Mouse (Mus musculus) cortical plate, adult 2 months (tissue): ENCODE measurements around the gene Dusp27. TPM values are rescaled to one million over a fixed set of nuclear protein-coding genes. Genes with fewer than 3 reads are reported as not detected.

Source experiments
- H3K27ac ChIP-seq: fragments of 200-500 bp; 2 replicates; pipeline ENCODE4 v1.5.1; 2012; ENCODE audit warnings: low read length, control low read depth, inconsistent platforms; ENCODE audit not compliant: insufficient read depth
- H3K4me1 ChIP-seq: fragments of 200-500 bp; 2 replicates; pipeline ENCODE4 v1.6.1; 2011; ENCODE audit warnings: low read length; ENCODE audit not compliant: control insufficient read depth, insufficient read depth
- H3K4me3 ChIP-seq: fragments of 200-500 bp; 2 replicates; pipeline ENCODE4 v1.5.1; 2011; ENCODE audit warnings: mild to moderate bottlenecking, low read length, control low read depth; ENCODE audit not compliant: insufficient read depth
- CTCF ChIP-seq: fragments of 200-500 bp; IDR thresholded peaks from 2 replicates; pipeline ENCODE4 v1.5.1; 2011; ENCODE audit warnings: mild to moderate bottlenecking, control low read depth, low read length; ENCODE audit not compliant: insufficient read depth; ENCODE audit errors: extremely low read depth
- POLR2A ChIP-seq: fragments of 200-500 bp; IDR thresholded peaks from 2 replicates; pipeline ENCODE4 v1.6.1; 2011; ENCODE audit warnings: mild to moderate bottlenecking, low read length, control low read depth; ENCODE audit not compliant: insufficient read depth; ENCODE audit errors: extremely low read depth
- polyA plus RNA-seq: library from polyadenylated mRNA; depleted of rRNA; stranded (reverse); fragments of >200 nt; gene quantifications from 2 replicates; pipeline ENCODE4 v1.2.3, GENCODE M21; 2012

The Dusp27 gene
- polyA plus RNA-seq, 1 experiment, result 0.21 TPM

- Histone ChIP-seq H3K4me1 (no peaks in the 10 kb centered on the region), H3K27ac (no peak overlapping the region), H3K4me3 (no peak overlapping the region)
- TF ChIP-seq POLR2A, result no peak
- TF ChIP-seq CTCF, result no peak
These were observed 9.7 kb downstream of the Dusp27 start for GRCm38 (mm10) chr1:166117866-166118639.

- H3K4me1 ChIP-seq, result no peaks in the 10 kb centered on the region
- TF ChIP-seq CTCF, result no peak
- TF ChIP-seq POLR2A, result no peak
- no peak overlapping the region for H3K27ac ChIP-seq
- H3K4me3 ChIP-seq, result no peak overlapping the region
These were observed 12.0 kb downstream of the Dusp27 start for GRCm38 (mm10) chr1:166115719-166116118.

GRCm38 (mm10) chr1:166114986-166115385 is 12.7 kb downstream of the Dusp27 start:
- H3K4me3 ChIP-seq, result no peak overlapping the region
- H3K4me1 ChIP-seq, result no peaks in the 10 kb centered on the region
- TF ChIP-seq POLR2A, result no peak
- TF ChIP-seq CTCF, result no peak
- H3K27ac ChIP-seq, result no peak overlapping the region

GRCm38 (mm10) chr1:166105464-166105863 is 22.3 kb downstream of the Dusp27 start:
- Histone ChIP-seq H3K27ac (no peak overlapping the region), H3K4me3 (no peak overlapping the region), H3K4me1 (no peaks in the 10 kb centered on the region)
- TF ChIP-seq POLR2A (no peak), CTCF (no peak)

GRCm38 (mm10) chr1:166104858-166105257 is 22.9 kb downstream of the Dusp27 start:
- Histone ChIP-seq H3K4me3 (no peak overlapping the region), H3K27ac (no peak overlapping the region), H3K4me1 (no peaks in the 10 kb centered on the region)
- TF ChIP-seq CTCF (no peak), POLR2A (no peak)

- TF ChIP-seq POLR2A (no peak), CTCF (peak; percentile 22; the same call in 1 of the 2 replicates)
- H3K4me3 ChIP-seq, result no peak overlapping the region
- no peaks in the 10 kb centered on the region for H3K4me1 ChIP-seq
- H3K27ac ChIP-seq, result no peak overlapping the region
These were observed 24.7 kb downstream of the Dusp27 start for GRCm38 (mm10) chr1:166102920-166103608.

GRCm38 (mm10) chr1:166098120-166098519 is 29.6 kb downstream of the Dusp27 start:
- Histone ChIP-seq H3K4me3 (no peak overlapping the region), H3K27ac (no peak overlapping the region), H3K4me1 (no peaks in the 10 kb centered on the region)
- TF ChIP-seq POLR2A (no peak), CTCF (no peak)

- Histone ChIP-seq H3K4me3 (no peak overlapping the region), H3K4me1 (no peaks in the 10 kb centered on the region), H3K27ac (no peak overlapping the region)
- no peak for TF ChIP-seq POLR2A
- TF ChIP-seq CTCF, result no peak
These were observed 33.3 kb downstream of the Dusp27 start for GRCm38 (mm10) chr1:166094462-166094861.

- no peak overlapping the region for H3K4me3 ChIP-seq
- no peaks in the 10 kb centered on the region for H3K4me1 ChIP-seq
- no peak overlapping the region for H3K27ac ChIP-seq
- TF ChIP-seq CTCF, result no peak
- TF ChIP-seq POLR2A, result no peak
These were observed 37.4 kb downstream of the Dusp27 start for GRCm38 (mm10) chr1:166090306-166090705.

- H3K27ac ChIP-seq, result no peak overlapping the region
- H3K4me3 ChIP-seq, result no peak overlapping the region
- H3K4me1 ChIP-seq, result no peaks in the 10 kb centered on the region
- TF ChIP-seq CTCF (no peak), POLR2A (no peak)
These were observed 38.0 kb downstream of the Dusp27 start for GRCm38 (mm10) chr1:166089739-166090138.
